Mouse (Mus musculus): ENCODE measurements around the gene Nop9.

Nop9 gene

GRCm38 (mm10) chr14:55727889-55728685 lies 17.4 kb upstream of the Nop9 start:
- DNase-seq (ENCODE audit: low spot score in 2 of 2), result no peak

- DNase-seq (ENCODE audit: low spot score in 2 of 2), result no peak
Observed at GRCm38 (mm10) chr14:55730116-55730515, 15.4 kb upstream of the Nop9 start.

GRCm38 (mm10) chr14:55730531-55731032 lies 14.9 kb upstream of the Nop9 start:
- no peak for DNase-seq (ENCODE audit: low spot score in 2 of 2)

GRCm38 (mm10) chr14:55733889-55734288 lies 11.6 kb upstream of the Nop9 start:
- DNase-seq (ENCODE audit: low spot score in 2 of 2), result no peak

- no peak for DNase-seq (ENCODE audit: low spot score in 2 of 2)
Observed at GRCm38 (mm10) chr14:55734869-55735268, 10.6 kb upstream of the Nop9 start.

GRCm38 (mm10) chr14:55735334-55735733 lies 10.2 kb upstream of the Nop9 start:
- DNase-seq (ENCODE audit: low spot score in 2 of 2), result no peak

- DNase-seq (ENCODE audit: low spot score in 2 of 2), result no peak
Observed at GRCm38 (mm10) chr14:55735758-55736157, 9.7 kb upstream of the Nop9 start.

GRCm38 (mm10) chr14:55737086-55737687 lies 8.3 kb upstream of the Nop9 start:
- no peak for DNase-seq (ENCODE audit: low spot score in 2 of 2)

GRCm38 (mm10) chr14:55743711-55744110 lies 1.8 kb upstream of the Nop9 start:
- DNase-seq (ENCODE audit: low spot score in 2 of 2), result peak; percentile 89 to 90

GRCm38 (mm10) chr14:55745861-55746237 lies 356 bp downstream of the Nop9 start:
- no peak for DNase-seq (ENCODE audit: low spot score in 2 of 2)

GRCm38 (mm10) chr14:55747051-55747847 lies 1.8 kb downstream of the Nop9 start:
- no peak for DNase-seq (ENCODE audit: low spot score in 2 of 2)

- DNase-seq (ENCODE audit: low spot score in 2 of 2), result no peak
Observed at GRCm38 (mm10) chr14:55757566-55757965, 12.1 kb downstream of the Nop9 start.

GRCm38 (mm10) chr14:55758363-55758784 lies 12.9 kb downstream of the Nop9 start, which contains the start of gene Cideb:
Gene Cideb (minus strand): TSS chr14:55758458.
- no peak for DNase-seq (ENCODE audit: low spot score in 2 of 2)

GRCm38 (mm10) chr14:55760156-55760555 lies 14.7 kb downstream of the Nop9 start:
- DNase-seq (ENCODE audit: low spot score in 2 of 2), result peak; percentile 82 to 88

GRCm38 (mm10) chr14:55761163-55761562 lies 15.7 kb downstream of the Nop9 start, which contains the start of gene Ltb4r2:
Gene Ltb4r2 (plus strand): TSS chr14:55761428.
- no peak for DNase-seq (ENCODE audit: low spot score in 2 of 2)

GRCm38 (mm10) chr14:55762001-55762821 lies 16.7 kb downstream of the Nop9 start:
- DNase-seq (ENCODE audit: low spot score in 2 of 2), result peak; percentile 36 to 47

- DNase-seq (ENCODE audit: low spot score in 2 of 2), result no peak
Observed at GRCm38 (mm10) chr14:55763166-55763565, 17.7 kb downstream of the Nop9 start.

GRCm38 (mm10) chr14:55765696-55766095 lies 20.2 kb downstream of the Nop9 start, which contains the start of gene Ltb4r1:
Gene Ltb4r1 (plus strand): TSS chr14:55765962.
- DNase-seq (ENCODE audit: low spot score in 2 of 2), result peak in 1 of 2 experiments; percentile 38

- DNase-seq (ENCODE audit: low spot score in 2 of 2), result peak in 1 of 2 experiments; percentile 60
Observed at GRCm38 (mm10) chr14:55767519-55768414, 22.3 kb downstream of the Nop9 start.

GRCm38 (mm10) chr14:55768555-55768954 lies 23.1 kb downstream of the Nop9 start:
- no peak for DNase-seq (ENCODE audit: low spot score in 2 of 2)

Data from spleen, postnatal 10 days (tissue).